Mouse (Mus musculus) heart, postnatal 0 days (tissue): ENCODE data around the gene Cfap299. TPM values are rescaled to one million over a fixed set of nuclear protein-coding genes. Genes with fewer than 3 reads are reported as not detected.

Experiments used
- ATAC-seq: fragments of 200-750 bp; cut with Nextera tagmentation; 2 replicates; pipeline ENCODE4 v1.8.0; 2017; ENCODE audit warnings: low read depth, moderate number of reproducible peaks, moderate library complexity; ENCODE audit not compliant: insufficient read depth
- DNase-seq: peaks from one replicate; pipeline ENCODE4 v3.0.0-alpha.2; 2016; ENCODE audit warnings: low spot score
- H3K27ac ChIP-seq: fragments of 300-500 bp; sonication (generic); 2 replicates; pipeline ENCODE4 v1.5.1; 2014; ENCODE audit warnings: low read depth, mild to moderate bottlenecking
- H3K27me3 ChIP-seq: fragments of 300-500 bp; sonication (generic); 2 replicates; pipeline ENCODE4 v1.6.1; 2014; ENCODE audit warnings: low read length, mixed read lengths; ENCODE audit not compliant: control insufficient read depth, insufficient read depth
- H3K36me3 ChIP-seq: fragments of 300-500 bp; sonication (generic); replicated peaks from 2 replicates; pipeline ENCODE4 v1.6.1; 2014; ENCODE audit warnings: low read length, mixed read lengths; ENCODE audit not compliant: control insufficient read depth, insufficient read depth
- H3K4me1 ChIP-seq: fragments of 300-500 bp; sonication (generic); 2 replicates; pipeline ENCODE4 v1.6.1; 2014; ENCODE audit warnings: antibody characterized with exemption; ENCODE audit not compliant: control insufficient read depth, insufficient read depth
- H3K4me2 ChIP-seq: fragments of 300-500 bp; sonication (generic); 2 replicates; pipeline ENCODE4 v1.6.1; 2014; ENCODE audit warnings: low read depth, mild to moderate bottlenecking, low read length, moderate library complexity
- H3K4me3 ChIP-seq: fragments of 300-500 bp; sonication (generic); 2 replicates; pipeline ENCODE4 v1.5.1; 2014; ENCODE audit warnings: low read depth, low read length
- H3K9ac ChIP-seq: fragments of 300-500 bp; sonication (generic); replicated peaks from 2 replicates; pipeline ENCODE4 v1.6.1; 2014; ENCODE audit warnings: low read depth, low read length, mixed read lengths
- H3K9me3 ChIP-seq: fragments of 300-500 bp; sonication (generic); replicated peaks from 2 replicates; pipeline ENCODE4 v1.6.1; 2016; ENCODE audit warnings: low read length; ENCODE audit not compliant: control insufficient read depth
- CTCF ChIP-seq: IDR thresholded peaks from 2 replicates; pipeline ENCODE4 v1.5.1; 2016; ENCODE audit warnings: antibody characterized with exemption, control low read depth, low read depth
- EP300 ChIP-seq: IDR thresholded peaks from 2 replicates; pipeline ENCODE4 v1.6.1; 2016; ENCODE audit warnings: antibody characterized with exemption, low read depth
- WGBS: fragments of 180-500 bp; shearing (Covaris S2); extraction: QIAGEN DNeasy Blood & Tissue Kit; methylation state at CpG from one replicate; pipeline ENCODE4 v1.1.7; 2014; 5-methylcytosine and 5-hydroxymethylcytosine counted together
- polyA plus RNA-seq: library from polyadenylated mRNA; unstranded; fragments of >200 nt; fragmentation: Nextera tagmentation; extraction: Ambion mirVana; gene quantifications from 2 replicates; pipeline ENCODE4 v1.2.1, GENCODE M21; 2015
- total RNA-seq: library from RNA; depleted of rRNA; stranded (reverse); fragments of >200 nt; gene quantifications from 2 replicates; pipeline ENCODE4 v1.2.3, GENCODE M21; 2014; ENCODE audit warnings: low replicate concordance

Gene Cfap299
- total and polyA plus RNA-seq, 2 experiments from 2014 or later, result 0.20 to 0.50 TPM

DNA sequence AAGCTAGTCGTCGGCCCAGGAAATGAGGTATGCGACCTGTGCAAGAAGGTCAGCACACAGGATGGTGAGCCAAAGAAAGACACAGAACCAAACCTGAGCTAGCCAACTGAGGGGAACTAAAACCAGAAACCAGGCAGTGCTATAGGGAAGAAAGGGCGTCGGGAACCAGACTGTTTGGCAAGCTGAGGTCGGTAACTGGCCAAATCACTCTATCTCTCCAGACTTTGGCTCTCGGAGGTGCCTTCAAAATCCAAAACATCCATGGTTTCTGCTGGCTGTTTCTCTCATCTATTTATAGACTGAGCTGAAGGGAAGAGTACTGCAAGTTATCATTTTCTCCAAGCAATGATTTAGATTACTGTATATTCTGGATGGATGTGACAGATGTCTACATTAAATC is 477.9 kb downstream of the Cfap299 start:
- no peaks in the 10 kb centered on the region for H3K36me3 ChIP-seq
- no peak overlapping the region for H3K27ac ChIP-seq
- TF ChIP-seq CTCF, result no peak
- no peak for TF ChIP-seq EP300
- H3K4me3 ChIP-seq, result no peak overlapping the region
- H3K4me2 ChIP-seq, result no peak overlapping the region
- WGBS, result 63% methylated on average over 7 of the region's 7 CpGs
- ATAC-seq (no peak), DNase-seq (no peak)
- H3K27me3 ChIP-seq, result no peaks in the 10 kb centered on the region
- H3K4me1 ChIP-seq, result no peaks in the 10 kb centered on the region
- H3K9me3 ChIP-seq, result no peaks in the 10 kb centered on the region
- H3K9ac ChIP-seq, result no peak overlapping the region

DNA sequence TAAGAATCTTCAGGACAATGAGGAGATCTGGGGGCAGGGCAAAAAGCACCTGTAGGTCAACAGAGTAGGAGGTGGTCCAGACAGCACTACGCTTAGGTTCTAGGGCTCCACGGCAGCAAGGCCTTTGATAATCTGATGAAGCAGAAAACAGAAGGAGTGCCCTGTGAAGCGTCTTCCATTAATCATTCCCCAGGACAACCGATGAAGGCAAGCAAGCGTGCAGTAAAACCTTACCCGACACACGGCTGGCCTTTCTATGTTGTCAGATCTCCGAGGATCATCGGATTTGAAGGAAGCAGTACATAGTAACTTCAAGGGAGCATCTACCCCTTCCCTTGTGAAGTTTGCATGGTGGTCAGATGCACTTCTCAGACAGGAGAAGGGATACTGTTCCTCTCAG is 478.8 kb downstream of the Cfap299 start:
- 68% methylated on average over 9 of the region's 9 CpGs for WGBS
- no peak overlapping the region for H3K9ac ChIP-seq

DNA sequence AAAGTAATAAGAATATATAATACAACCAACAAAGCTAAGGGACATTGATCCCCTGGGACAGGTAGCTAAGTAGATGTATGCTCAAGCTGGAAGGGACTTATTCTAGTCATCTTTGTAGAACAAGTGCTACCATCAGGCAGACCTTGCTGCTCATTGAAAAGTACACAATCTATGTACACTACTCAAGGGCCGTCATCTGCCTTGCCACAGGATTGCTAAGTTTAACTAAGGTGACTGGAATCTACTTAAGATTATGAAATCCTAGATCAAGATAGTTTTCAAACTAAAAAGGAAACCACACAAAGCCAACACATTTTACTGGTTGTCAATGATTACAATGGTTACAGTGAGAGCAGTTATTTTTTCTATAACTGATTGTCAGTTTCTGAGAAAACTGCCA is 483.3 kb downstream of the Cfap299 start:
- TF ChIP-seq EP300 (no peak), CTCF (no peak)
- Histone ChIP-seq H3K27ac (no peak overlapping the region), H3K27me3 (no peaks in the 10 kb centered on the region), H3K4me2 (no peak overlapping the region), H3K36me3 (no peaks in the 10 kb centered on the region), H3K9me3 (no peaks in the 10 kb centered on the region), H3K4me1 (no peaks in the 10 kb centered on the region), H3K9ac (no peak overlapping the region), H3K4me3 (no peak overlapping the region)
- 67% methylated on average over 1 of the region's 1 CpGs for WGBS
- no peak for DNase-seq
- ATAC-seq, result no peak

More for the DNA sequence above, 478.8 kb downstream of the Cfap299 start:
- Histone ChIP-seq H3K4me3 (no peak overlapping the region), H3K27ac (no peak overlapping the region), H3K9me3 (no peaks in the 10 kb centered on the region), H3K4me1 (no peaks in the 10 kb centered on the region), H3K36me3 (no peaks in the 10 kb centered on the region), H3K4me2 (no peak overlapping the region), H3K27me3 (no peaks in the 10 kb centered on the region)
- TF ChIP-seq EP300, result no peak
- TF ChIP-seq CTCF, result no peak
- ATAC-seq, result no peak
- no peak for DNase-seq

DNA sequence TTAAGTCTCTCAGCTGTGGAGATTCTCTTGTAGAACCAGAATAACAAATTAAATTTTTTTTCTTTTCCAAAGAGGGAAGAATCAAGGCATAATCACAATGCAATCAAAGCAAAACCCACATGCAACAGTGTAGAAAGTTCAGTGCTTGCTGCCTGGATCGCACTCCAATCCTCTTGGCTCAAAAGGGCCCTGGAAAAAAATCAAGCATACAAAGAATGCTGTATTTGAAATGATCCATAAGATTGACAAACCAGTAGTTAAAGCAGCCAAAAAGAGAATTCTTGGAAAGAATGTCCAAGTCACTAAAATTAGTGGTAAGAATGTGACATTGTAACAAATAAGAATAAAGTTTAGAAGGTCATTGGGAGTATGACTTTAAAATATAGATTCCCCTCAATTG is 486.2 kb downstream of the Cfap299 start:
- Histone ChIP-seq H3K36me3 (no peaks in the 10 kb centered on the region), H3K9ac (no peak overlapping the region), H3K4me3 (no peak overlapping the region), H3K4me2 (no peak overlapping the region), H3K27ac (no peak overlapping the region), H3K9me3 (no peaks in the 10 kb centered on the region), H3K27me3 (no peaks in the 10 kb centered on the region), H3K4me1 (no peaks in the 10 kb centered on the region)
- 71% methylated on average over 1 of the region's 1 CpGs for WGBS
- TF ChIP-seq CTCF, result no peak
- TF ChIP-seq EP300, result no peak
- no peak for ATAC-seq
- no peak for DNase-seq

DNA sequence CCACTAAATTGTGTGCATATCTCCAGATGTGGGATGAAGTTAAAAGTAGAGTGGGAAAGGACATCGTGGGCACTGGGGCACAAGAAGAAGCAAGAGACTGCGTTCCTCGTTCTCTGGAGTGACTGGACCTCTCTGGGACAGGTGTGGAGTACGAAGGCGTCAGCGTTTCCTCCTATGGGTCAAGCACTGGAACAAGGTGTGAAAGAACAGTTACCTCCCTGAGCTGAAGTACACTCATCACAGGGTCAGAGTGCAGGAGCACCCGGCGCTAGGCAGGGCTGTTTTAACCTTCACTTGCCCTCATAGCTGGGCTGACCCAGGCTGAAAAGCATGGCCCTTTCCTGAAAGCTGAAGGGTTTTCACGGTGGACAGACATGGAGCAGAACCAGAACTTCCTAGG is 504.7 kb downstream of the Cfap299 start:
- ATAC-seq (no peak), DNase-seq (no peak)
- Histone ChIP-seq H3K36me3 (no peaks in the 10 kb centered on the region), H3K4me3 (no peak overlapping the region), H3K9ac (no peak overlapping the region), H3K9me3 (no peaks in the 10 kb centered on the region), H3K27me3 (no peaks in the 10 kb centered on the region), H3K4me2 (no peak overlapping the region), H3K27ac (no peak overlapping the region), H3K4me1 (no peaks in the 10 kb centered on the region)
- TF ChIP-seq CTCF (no peak), EP300 (no peak)
- WGBS, result 71% methylated on average over 9 of the region's 9 CpGs

DNA sequence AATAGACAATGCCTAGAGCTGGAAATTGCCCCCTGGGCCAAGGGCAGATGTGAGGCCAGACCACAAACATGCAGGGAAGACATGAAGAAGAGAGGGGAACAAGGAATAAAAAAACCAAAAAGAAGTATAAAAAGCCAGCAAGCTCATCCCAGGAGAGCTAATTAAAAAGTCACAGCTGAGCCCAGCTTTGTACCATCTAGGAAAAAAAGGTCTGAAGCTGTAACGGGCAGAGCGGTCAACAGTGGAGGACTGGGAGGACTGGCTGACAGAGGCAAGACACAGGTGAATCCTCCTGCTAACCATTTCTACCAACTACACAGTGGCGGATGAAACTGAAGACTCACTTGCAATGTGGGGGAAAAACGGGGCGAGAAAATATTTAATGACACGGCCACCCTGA is 505.2 kb downstream of the Cfap299 start:
- ATAC-seq (no peak), DNase-seq (no peak)
- 81% methylated on average over 6 of the region's 6 CpGs for WGBS
- TF ChIP-seq CTCF (no peak), EP300 (no peak)
- Histone ChIP-seq H3K4me1 (no peaks in the 10 kb centered on the region), H3K9me3 (no peaks in the 10 kb centered on the region), H3K4me2 (no peak overlapping the region), H3K27ac (no peak overlapping the region), H3K9ac (no peak overlapping the region), H3K27me3 (no peaks in the 10 kb centered on the region), H3K4me3 (no peak overlapping the region), H3K36me3 (no peaks in the 10 kb centered on the region)
